Mouse (Mus musculus): ENCODE measurements at regions not wholly inside any gene's neighbourhood (a gene's known extent, or its start where the extent isn't known, plus 50 kb on each side); places are given as distances from the start of the nearest gene placed in this dataset.

GRCm38 (mm10) chr1:154076684-154077475 is 124.1 kb upstream of the Zfp648 start:
- DNase-seq (ENCODE audit: low read depth in 2 of 2, low spot score in 2 of 2), result no peak

GRCm38 (mm10) chr1:154080505-154081380 is 120.2 kb upstream of the Zfp648 start:
- no peak for DNase-seq (ENCODE audit: low read depth in 2 of 2, low spot score in 2 of 2)

GRCm38 (mm10) chr1:154086145-154086544 is 114.8 kb upstream of the Zfp648 start:
- no peak for DNase-seq (ENCODE audit: low read depth in 2 of 2, low spot score in 2 of 2)

- DNase-seq (ENCODE audit: low read depth in 2 of 2, low spot score in 2 of 2), result no peak
These were observed 111.2 kb upstream of the Zfp648 start for GRCm38 (mm10) chr1:154089815-154090214.

GRCm38 (mm10) chr1:154090521-154091490 is 110.2 kb upstream of the Zfp648 start:
- no peak for DNase-seq (ENCODE audit: low read depth in 2 of 2, low spot score in 2 of 2)

GRCm38 (mm10) chr1:154093549-154093948 is 107.4 kb upstream of the Zfp648 start:
- no peak for DNase-seq (ENCODE audit: low read depth in 2 of 2, low spot score in 2 of 2)

GRCm38 (mm10) chr1:154094357-154094756 is 106.6 kb upstream of the Zfp648 start:
- DNase-seq (ENCODE audit: low read depth in 2 of 2, low spot score in 2 of 2), result no peak

- no peak for DNase-seq (ENCODE audit: low read depth in 2 of 2, low spot score in 2 of 2)
These were observed 104.9 kb upstream of the Zfp648 start for GRCm38 (mm10) chr1:154096113-154096512.

- no peak for DNase-seq (ENCODE audit: low read depth in 2 of 2, low spot score in 2 of 2)
These were observed 104.1 kb upstream of the Zfp648 start for GRCm38 (mm10) chr1:154096911-154097310.

- DNase-seq (ENCODE audit: low read depth in 2 of 2, low spot score in 2 of 2), result no peak
These were observed 103.3 kb upstream of the Zfp648 start for GRCm38 (mm10) chr1:154097656-154098055.

- no peak for DNase-seq (ENCODE audit: low read depth in 2 of 2, low spot score in 2 of 2)
These were observed 100.4 kb upstream of the Zfp648 start for GRCm38 (mm10) chr1:154100556-154100955.

- DNase-seq (ENCODE audit: low read depth in 2 of 2, low spot score in 2 of 2), result no peak
These were observed 99.6 kb upstream of the Zfp648 start for GRCm38 (mm10) chr1:154101433-154101832.

GRCm38 (mm10) chr1:154102191-154102590 is 98.8 kb upstream of the Zfp648 start:
- no peak for DNase-seq (ENCODE audit: low read depth in 2 of 2, low spot score in 2 of 2)

GRCm38 (mm10) chr1:154102871-154103596 is 98.0 kb upstream of the Zfp648 start:
- DNase-seq (ENCODE audit: low read depth in 2 of 2, low spot score in 2 of 2), result no peak

GRCm38 (mm10) chr1:154103597-154103923 is 97.4 kb upstream of the Zfp648 start:
- DNase-seq (ENCODE audit: low read depth in 2 of 2, low spot score in 2 of 2), result no peak

GRCm38 (mm10) chr1:154104006-154104600 is 96.9 kb upstream of the Zfp648 start:
- DNase-seq (ENCODE audit: low read depth in 2 of 2, low spot score in 2 of 2), result no peak

- DNase-seq (ENCODE audit: low read depth in 2 of 2, low spot score in 2 of 2), result no peak
These were observed 96.2 kb upstream of the Zfp648 start for GRCm38 (mm10) chr1:154104779-154105178.

- no peak for DNase-seq (ENCODE audit: low read depth in 2 of 2, low spot score in 2 of 2)
These were observed 88.5 kb upstream of the Zfp648 start for GRCm38 (mm10) chr1:154112500-154112899.

- no peak for DNase-seq (ENCODE audit: low read depth in 2 of 2, low spot score in 2 of 2)
These were observed 87.5 kb upstream of the Zfp648 start for GRCm38 (mm10) chr1:154113291-154114050.

Data from CD8-positive naive resting alpha-beta T cell, adult 2 months (primary cell).